Mouse (Mus musculus) adrenal gland, postnatal 36 days (tissue): ENCODE results near the gene Usp48. TPM values are rescaled to one million over a fixed set of nuclear protein-coding genes. Genes with fewer than 3 reads are reported as not detected.

Experiments used
- DNase-seq, 2 experiments: peaks; one replicate each; pipeline ENCODE4 v3.0.0; 2021; ENCODE audit warnings: mixed read lengths in 1 of 2
- total RNA-seq, 2 experiments: library from RNA; stranded (reverse); gene quantifications; 2 replicates each; pipeline ENCODE4 v1.2.3; 2021

Usp48 gene
- total RNA-seq, 2 experiments from 2014 or later, result 100 to 116 TPM

GRCm38 (mm10) chr4:137661547-137661946, 68.0 kb downstream of the Usp48 start:
- DNase-seq, result no peak

GRCm38 (mm10) chr4:137663491-137663890, 69.9 kb downstream of the Usp48 start:
- DNase-seq, result no peak

GRCm38 (mm10) chr4:137664433-137664979, 71.0 kb downstream of the Usp48 start, which contains the start of gene Rap1gap:
TSS of gene Rap1gap (plus strand) at chr4:137664726.
- peak; percentile 71 to 79 for DNase-seq

GRCm38 (mm10) chr4:137664980-137665675, 71.6 kb downstream of the Usp48 start:
- peak; percentile 52 to 67 for DNase-seq

- no peak for DNase-seq
These were observed 72.2 kb downstream of the Usp48 start for GRCm38 (mm10) chr4:137665791-137666190.

- DNase-seq, result no peak
These were observed 72.9 kb downstream of the Usp48 start for GRCm38 (mm10) chr4:137666283-137666957.

- DNase-seq, result no peak
These were observed 73.4 kb downstream of the Usp48 start for GRCm38 (mm10) chr4:137666958-137667345.

GRCm38 (mm10) chr4:137667747-137668146, 74.2 kb downstream of the Usp48 start:
- no peak for DNase-seq

GRCm38 (mm10) chr4:137671711-137672500, 78.4 kb downstream of the Usp48 start:
- DNase-seq, result no peak

GRCm38 (mm10) chr4:137675566-137675965, 82.0 kb downstream of the Usp48 start:
- no peak for DNase-seq

GRCm38 (mm10) chr4:137676057-137676456, 82.5 kb downstream of the Usp48 start:
- peak; percentile 81 for DNase-seq

- no peak for DNase-seq
These were observed 83.3 kb downstream of the Usp48 start for GRCm38 (mm10) chr4:137676700-137677484.

- peak in 1 of 2 experiments; percentile 47 for DNase-seq
These were observed 84.4 kb downstream of the Usp48 start for GRCm38 (mm10) chr4:137677906-137678305.

GRCm38 (mm10) chr4:137678568-137678967, 85.0 kb downstream of the Usp48 start:
- DNase-seq, result no peak

- no peak for DNase-seq
These were observed 86.5 kb downstream of the Usp48 start for GRCm38 (mm10) chr4:137679979-137680550.

GRCm38 (mm10) chr4:137680721-137681120, 87.2 kb downstream of the Usp48 start:
- DNase-seq, result no peak

- peak; percentile 62 to 76 for DNase-seq
These were observed 88.0 kb downstream of the Usp48 start for GRCm38 (mm10) chr4:137681408-137682104.

- DNase-seq, result peak; percentile 52 to 65
These were observed 89.5 kb downstream of the Usp48 start for GRCm38 (mm10) chr4:137682961-137683453.

GRCm38 (mm10) chr4:137684830-137685343, 91.3 kb downstream of the Usp48 start:
- no peak for DNase-seq

GRCm38 (mm10) chr4:137686303-137686702, 92.7 kb downstream of the Usp48 start:
- DNase-seq, result no peak
